Mouse (Mus musculus) liver, embryonic 16.5 days (tissue): Measurements from ENCODE around the gene A730015C16Rik. TPM values are rescaled to one million over a fixed set of nuclear protein-coding genes. Genes with fewer than 3 reads are reported as not detected.

Source experiments
- ATAC-seq: fragments of 200-750 bp; cut with Nextera tagmentation; 2 replicates; pipeline ENCODE4 v1.8.0; 2017; ENCODE audit warnings: low read depth, mild to moderate bottlenecking, moderate number of reproducible peaks, moderate library complexity
- H3K27ac ChIP-seq: fragments of 300-500 bp; sonication (generic); 2 replicates; pipeline ENCODE4 v1.5.1; 2014; ENCODE audit warnings: mild to moderate bottlenecking, low read length
- H3K27me3 ChIP-seq: fragments of 300-500 bp; sonication (generic); 2 replicates; pipeline ENCODE4 v1.6.1; 2014; ENCODE audit warnings: low read depth, low read length, mixed read lengths; ENCODE audit not compliant: control insufficient read depth, insufficient read depth
- H3K36me3 ChIP-seq: fragments of 300-500 bp; sonication (generic); 2 replicates; pipeline ENCODE4 v1.6.1; 2014; ENCODE audit warnings: mild to moderate bottlenecking; ENCODE audit not compliant: control insufficient read depth, insufficient read depth
- H3K4me1 ChIP-seq: fragments of 300-500 bp; sonication (generic); 2 replicates; pipeline ENCODE4 v1.6.1; 2014; ENCODE audit warnings: low read depth, low read length, mixed read lengths; ENCODE audit not compliant: control insufficient read depth
- H3K4me2 ChIP-seq: fragments of 300-500 bp; sonication (generic); 2 replicates; pipeline ENCODE4 v1.6.1; 2014; ENCODE audit warnings: low read depth, low read length, mixed read lengths
- H3K4me3 ChIP-seq: fragments of 300-500 bp; sonication (generic); 2 replicates; pipeline ENCODE4 v1.5.1; 2014; ENCODE audit warnings: low read depth, mild to moderate bottlenecking, low read length
- H3K9ac ChIP-seq: fragments of 300-500 bp; sonication (generic); 2 replicates; pipeline ENCODE4 v1.6.1; 2014; ENCODE audit warnings: low read depth, low read length
- H3K9me3 ChIP-seq: fragments of 300-500 bp; sonication (generic); replicated peaks from 2 replicates; pipeline ENCODE4 v1.6.1; 2016; ENCODE audit warnings: low read length; ENCODE audit not compliant: control insufficient read depth
- WGBS: fragments of 180-500 bp; shearing (Covaris S2); extraction: QIAGEN DNeasy Blood & Tissue Kit; methylation state at CpG from one replicate; pipeline ENCODE4 v1.1.7; 2014; ENCODE audit not compliant: insufficient replicate concordance; 5-methylcytosine and 5-hydroxymethylcytosine counted together
- polyA plus RNA-seq: library from polyadenylated mRNA; unstranded; fragments of >200 nt; fragmentation: Nextera tagmentation; extraction: Ambion mirVana; gene quantifications from 2 replicates; pipeline ENCODE4 v1.2.1, GENCODE M21; 2015

The A730015C16Rik gene
- 0.11 and 0.16 TPM in 2 replicates for polyA plus RNA-seq

DNA sequence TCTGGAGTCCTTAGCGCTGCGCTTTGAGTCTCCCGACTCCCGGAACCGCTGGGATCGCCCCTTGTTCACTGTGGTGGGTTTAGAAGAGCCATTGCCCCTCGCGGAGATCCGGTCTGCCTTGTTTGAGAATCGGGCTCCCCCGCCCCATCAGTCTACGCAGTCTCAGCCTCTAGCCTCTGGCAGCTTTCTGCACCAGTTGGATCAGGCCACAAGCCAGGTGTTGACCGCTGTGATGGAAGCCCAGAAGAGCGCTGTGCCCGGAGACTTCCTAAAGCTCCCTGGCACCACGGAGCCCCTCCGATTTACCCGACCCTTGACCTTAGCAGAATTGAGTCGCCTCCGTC, at the start of gene A730015C16Rik:
Gene A730015C16Rik (minus strand): TSS at position 115 of the 344 bp plus-strand sequence.
- 4% methylated on average over 20 of the region's 20 CpGs for WGBS
- Histone ChIP-seq H3K9ac (peak within 1 kb of the TSS; percentile 81), H3K27ac (peak within 1 kb of the TSS; percentile 83), H3K4me3 (peak within 1 kb of the TSS; percentile 97), H3K9me3 (no peaks in the 10 kb centered on the region), H3K4me1 (peaks cover 9% of the 10 kb centered on the region), H3K4me2 (peak within 1 kb of the TSS; percentile 94), H3K36me3 (no peaks in the 10 kb centered on the region), H3K27me3 (no peaks in the 10 kb centered on the region)
- peak; percentile 31 for ATAC-seq

DNA sequence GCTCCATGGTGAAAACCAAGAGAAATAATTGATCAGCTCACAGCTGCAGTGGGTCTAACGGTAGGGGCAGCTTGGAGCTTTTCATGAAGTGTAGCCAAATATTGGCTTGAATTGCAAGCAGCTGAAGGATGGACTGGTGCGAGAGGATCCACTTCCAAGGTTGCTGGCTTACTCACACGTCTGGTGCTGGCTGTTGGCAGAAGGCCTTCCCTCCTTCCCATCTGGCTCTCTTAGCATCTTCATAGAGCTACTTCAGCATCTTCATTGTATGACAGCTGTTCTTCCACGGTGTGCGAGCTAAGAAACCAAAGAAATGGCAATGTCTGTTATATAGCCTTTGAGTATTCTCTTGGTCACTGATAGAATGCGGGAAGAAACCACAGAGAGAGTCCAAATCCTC, 42.5 kb upstream of the A730015C16Rik start:
- Histone ChIP-seq H3K27me3 (no peaks in the 10 kb centered on the region), H3K9ac (no peak overlapping the region), H3K36me3 (no peaks in the 10 kb centered on the region), H3K4me3 (no peak overlapping the region), H3K4me1 (no peaks in the 10 kb centered on the region), H3K27ac (no peak overlapping the region), H3K4me2 (no peak overlapping the region), H3K9me3 (no peaks in the 10 kb centered on the region)
- no peak for ATAC-seq
- WGBS = 70% methylated on average over 6 of the region's 6 CpGs

DNA sequence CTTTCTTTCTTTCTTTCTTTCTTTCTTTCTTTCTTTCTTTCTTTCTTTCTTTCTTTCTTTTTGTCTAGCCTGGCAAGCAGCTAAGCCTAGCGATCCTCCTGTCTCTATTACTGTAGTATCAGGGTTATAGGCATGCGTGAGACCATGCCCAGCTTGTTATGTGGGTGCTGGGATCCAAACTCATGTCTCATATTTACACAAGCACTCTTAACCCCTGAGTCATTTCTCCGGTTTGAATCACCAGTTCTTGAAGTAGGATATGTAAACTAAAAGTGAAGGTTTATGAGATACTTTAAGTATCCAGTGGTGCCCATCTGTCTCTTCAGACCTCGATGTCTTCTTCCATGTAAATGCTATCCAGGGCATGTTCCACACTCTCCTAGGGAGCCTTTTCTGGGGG, 39.0 kb upstream of the A730015C16Rik start:
- Histone ChIP-seq H3K4me1 (no peaks in the 10 kb centered on the region), H3K9me3 (no peaks in the 10 kb centered on the region), H3K4me2 (no peak overlapping the region), H3K9ac (no peak overlapping the region), H3K27me3 (no peaks in the 10 kb centered on the region), H3K36me3 (no peaks in the 10 kb centered on the region), H3K4me3 (no peak overlapping the region), H3K27ac (no peak overlapping the region)
- ATAC-seq = no peak
- 62% methylated on average over 4 of the region's 4 CpGs for WGBS

DNA sequence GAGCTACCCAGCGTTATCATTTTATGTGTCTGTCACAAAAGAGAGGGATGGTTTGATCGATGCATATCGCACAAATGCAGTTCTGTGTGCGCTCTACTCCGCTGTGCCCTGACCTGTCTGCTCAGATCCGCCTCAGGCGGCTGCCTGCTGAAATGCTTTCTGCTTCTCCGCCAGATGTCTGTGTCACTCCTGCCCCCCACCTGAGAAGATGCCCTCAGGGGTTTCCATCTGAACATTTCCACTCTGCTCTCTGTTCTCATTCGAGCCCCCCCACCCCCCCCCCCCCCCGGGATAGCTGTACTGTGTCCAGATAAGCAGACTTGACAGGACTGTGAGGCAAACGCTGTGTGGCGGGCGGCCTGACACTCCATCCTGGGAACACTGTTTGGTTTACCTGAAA, 35.4 kb upstream of the A730015C16Rik start:
- no peak for ATAC-seq
- Histone ChIP-seq H3K27me3 (peaks cover 15% of the 10 kb centered on the region; the same call in 1 of the 2 replicates), H3K4me2 (no peak overlapping the region), H3K27ac (no peak overlapping the region), H3K36me3 (no peaks in the 10 kb centered on the region), H3K4me1 (peaks cover 9% of the 10 kb centered on the region), H3K9me3 (no peaks in the 10 kb centered on the region), H3K4me3 (no peak overlapping the region), H3K9ac (no peak overlapping the region)
- 58% methylated on average over 13 of the region's 13 CpGs for WGBS

DNA sequence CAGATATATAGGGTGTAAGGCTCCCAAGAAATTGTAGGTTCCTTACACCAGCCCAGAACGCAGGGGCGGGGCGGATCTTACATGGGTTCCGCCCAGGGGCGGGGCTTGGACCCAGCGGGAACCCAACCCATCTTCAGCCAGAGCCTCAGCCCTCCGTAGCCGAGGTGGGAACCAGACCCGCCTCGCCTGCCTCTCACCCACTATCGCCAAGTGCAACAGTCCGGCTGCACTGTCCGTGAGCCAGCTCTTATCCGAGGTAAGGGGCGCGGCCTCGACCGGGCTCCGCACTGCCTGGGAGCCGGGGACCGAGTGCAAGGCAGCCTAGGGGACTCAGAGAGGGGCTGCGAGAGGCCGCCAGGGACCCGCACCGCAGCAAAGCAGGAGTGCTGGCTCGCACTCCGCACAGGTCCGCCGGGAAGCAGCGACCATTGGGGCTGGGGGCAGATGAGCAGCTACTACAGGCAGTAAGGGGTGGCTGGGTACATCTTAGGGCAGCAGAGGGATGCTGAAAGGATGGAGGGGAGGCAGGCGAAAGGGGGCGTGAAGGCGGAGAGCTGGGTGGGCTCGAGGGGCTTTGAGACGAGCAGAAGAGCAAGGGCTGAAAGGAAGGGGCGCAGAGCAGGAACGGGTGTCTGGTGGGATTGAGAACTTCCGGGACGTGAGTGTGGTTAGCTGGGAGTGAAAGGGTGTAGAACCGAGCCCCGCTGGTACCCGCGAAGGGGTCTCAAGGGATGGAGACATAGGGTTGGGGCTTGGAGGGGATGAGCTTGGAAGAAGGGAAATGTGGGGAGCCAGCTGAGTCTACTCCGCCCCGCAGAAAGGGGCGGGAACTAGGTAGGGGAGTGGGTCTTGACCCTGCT, 30.8 kb upstream of the A730015C16Rik start, which contains the start of gene Rab3b:
Gene Rab3b (plus strand): TSS at position 101 of the 860 bp plus-strand sequence.
- Histone ChIP-seq H3K27ac (no peak within 1 kb of the TSS), H3K9ac (peak within 1 kb of the TSS; percentile 50), H3K9me3 (no peaks in the 10 kb centered on the region), H3K4me3 (peak within 1 kb of the TSS; percentile 59), H3K27me3 (peaks cover 17% of the 10 kb centered on the region; the same call in 1 of the 2 replicates), H3K4me1 (peaks cover 11% of the 10 kb centered on the region), H3K4me2 (peak within 1 kb of the TSS; percentile 82), H3K36me3 (no peaks in the 10 kb centered on the region)
- 1% methylated on average over 46 of the region's 46 CpGs for WGBS
- ATAC-seq = peak; percentile 93

DNA sequence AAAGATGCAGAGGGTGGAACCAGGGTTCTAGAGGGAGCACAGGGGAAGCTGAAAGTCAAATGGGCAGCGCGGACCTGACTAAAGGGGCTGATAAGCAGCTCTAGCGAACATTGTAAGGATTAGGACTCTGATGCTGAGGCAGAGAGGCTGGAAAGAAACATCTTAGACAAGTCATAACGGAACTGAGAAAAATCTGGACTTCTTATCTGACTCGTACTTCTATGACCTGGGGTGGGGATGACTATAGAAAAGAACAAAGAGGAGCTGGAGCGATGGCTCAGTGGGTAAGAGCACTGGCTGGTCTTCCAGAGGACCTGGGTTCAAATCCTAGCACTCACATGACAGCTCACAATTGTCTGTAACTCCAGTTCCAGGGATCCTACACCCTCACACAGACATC, 29.5 kb upstream of the A730015C16Rik start:
- H3K4me1 ChIP-seq = peaks cover 11% of the 10 kb centered on the region
- H3K36me3 ChIP-seq = no peaks in the 10 kb centered on the region
- no peak overlapping the region for H3K9ac ChIP-seq
- no peak overlapping the region for H3K4me3 ChIP-seq
- no peaks in the 10 kb centered on the region for H3K9me3 ChIP-seq
- H3K4me2 ChIP-seq = no peak overlapping the region
- H3K27me3 ChIP-seq = peaks cover 17% of the 10 kb centered on the region; the same call in 1 of the 2 replicates
- ATAC-seq = no peak
- H3K27ac ChIP-seq = no peak overlapping the region
- WGBS = 70% methylated on average over 6 of the region's 6 CpGs

DNA sequence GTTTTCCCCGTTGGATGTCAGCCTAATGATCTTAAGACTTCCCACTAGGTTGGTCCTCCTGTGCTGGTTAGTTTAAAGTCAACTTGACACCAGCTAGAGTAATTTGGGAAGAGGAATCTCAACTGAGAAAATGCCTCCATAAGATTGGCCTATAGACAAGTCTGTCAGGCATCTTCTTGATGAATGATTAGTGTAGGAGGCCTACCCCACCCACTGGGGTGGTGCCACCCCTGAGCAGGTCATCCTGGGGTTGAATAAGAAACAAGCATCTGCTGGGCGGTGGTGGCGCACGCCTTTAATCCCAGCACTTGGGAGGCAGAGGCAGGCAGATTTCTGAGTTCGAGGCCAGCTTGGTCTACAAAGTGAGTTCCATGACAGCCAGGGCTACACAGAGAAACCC, 25.3 kb upstream of the A730015C16Rik start:
- Histone ChIP-seq H3K4me2 (no peak overlapping the region), H3K27ac (no peak overlapping the region), H3K9ac (no peak overlapping the region), H3K9me3 (no peaks in the 10 kb centered on the region), H3K27me3 (peaks cover 2% of the 10 kb centered on the region; the same call in 1 of the 2 replicates), H3K4me3 (no peak overlapping the region), H3K4me1 (peaks cover 2% of the 10 kb centered on the region), H3K36me3 (no peaks in the 10 kb centered on the region)
- 68% methylated on average over 5 of the region's 5 CpGs for WGBS
- ATAC-seq = no peak

DNA sequence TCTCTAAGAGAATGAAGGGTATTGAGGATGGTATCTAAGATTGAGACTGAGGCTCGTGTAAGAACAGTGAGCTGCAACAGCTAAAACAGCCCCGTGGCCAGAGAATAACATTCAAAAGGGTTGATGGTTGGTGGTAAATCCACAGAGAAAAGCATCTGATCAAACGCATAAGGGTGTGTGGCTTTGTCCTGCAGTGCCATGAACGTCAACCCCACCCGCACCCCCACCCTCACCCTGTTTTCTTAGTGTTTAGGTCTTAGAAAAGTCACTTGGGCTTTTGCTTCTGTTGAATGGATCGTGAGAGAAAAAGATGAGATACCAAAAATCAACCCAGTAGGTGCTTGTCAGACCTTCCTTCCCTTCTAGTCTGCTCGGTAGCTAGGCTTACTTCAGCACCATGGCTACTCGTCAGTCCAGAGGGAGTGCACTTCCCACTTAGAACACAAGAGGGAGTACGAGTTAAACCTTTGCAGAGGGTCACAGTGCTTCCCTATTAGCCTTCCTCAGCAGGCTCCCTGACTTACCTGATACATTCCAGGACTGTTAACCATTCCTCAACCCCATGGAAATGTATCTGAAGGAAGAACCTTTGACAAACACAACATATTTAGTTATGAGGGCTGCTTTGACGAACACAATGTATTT, 21.4 kb upstream of the A730015C16Rik start:
- Histone ChIP-seq H3K4me1 (peaks cover 7% of the 10 kb centered on the region), H3K36me3 (no peaks in the 10 kb centered on the region)
- ATAC-seq = peak; percentile 64; the same call in 1 of the 2 replicates

DNA sequence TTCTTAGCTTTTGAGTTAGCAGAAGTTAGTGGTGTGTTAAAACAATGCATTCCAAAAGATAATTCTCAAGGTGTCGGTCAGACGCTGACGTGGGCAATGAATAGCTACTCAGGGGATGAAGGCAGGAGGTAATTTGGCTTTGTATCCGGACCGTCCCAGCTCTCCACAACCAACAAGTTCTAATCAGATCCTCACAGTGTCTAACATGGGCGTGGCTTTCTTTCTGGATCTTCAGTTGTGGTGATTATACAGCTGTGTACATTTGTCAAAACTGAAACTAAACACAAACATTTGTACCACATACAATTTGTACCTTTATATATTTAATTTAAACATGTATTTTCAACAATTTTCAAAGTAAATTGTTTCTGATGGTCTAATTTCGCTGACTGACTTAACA, 18.4 kb upstream of the A730015C16Rik start:
- H3K9ac ChIP-seq = peak overlapping the region; percentile 8; the same call in 1 of the 2 replicates
- WGBS = 35% methylated on average over 7 of the region's 7 CpGs
- H3K4me2 ChIP-seq = peak overlapping the region; percentile 46
- ATAC-seq = peak; percentile 89
- peaks cover 7% of the 10 kb centered on the region for H3K4me1 ChIP-seq
- H3K4me3 ChIP-seq = no peak overlapping the region
- H3K36me3 ChIP-seq = no peaks in the 10 kb centered on the region
- H3K27me3 ChIP-seq = no peaks in the 10 kb centered on the region
- H3K27ac ChIP-seq = peak overlapping the region; percentile 38; the same call in 1 of the 2 replicates
- H3K9me3 ChIP-seq = no peaks in the 10 kb centered on the region

More for the DNA sequence above, 21.4 kb upstream of the A730015C16Rik start:
- no peak overlapping the region for H3K4me2 ChIP-seq
- WGBS = 30% methylated on average over 10 of the region's 10 CpGs
- no peak overlapping the region for H3K4me3 ChIP-seq
- H3K9ac ChIP-seq = no peak overlapping the region
- H3K27ac ChIP-seq = no peak overlapping the region
- no peaks in the 10 kb centered on the region for H3K27me3 ChIP-seq
- H3K9me3 ChIP-seq = no peaks in the 10 kb centered on the region
